33 mouse cellular contexts compared by ENCODE assay signal in the genomic region with DNA sequence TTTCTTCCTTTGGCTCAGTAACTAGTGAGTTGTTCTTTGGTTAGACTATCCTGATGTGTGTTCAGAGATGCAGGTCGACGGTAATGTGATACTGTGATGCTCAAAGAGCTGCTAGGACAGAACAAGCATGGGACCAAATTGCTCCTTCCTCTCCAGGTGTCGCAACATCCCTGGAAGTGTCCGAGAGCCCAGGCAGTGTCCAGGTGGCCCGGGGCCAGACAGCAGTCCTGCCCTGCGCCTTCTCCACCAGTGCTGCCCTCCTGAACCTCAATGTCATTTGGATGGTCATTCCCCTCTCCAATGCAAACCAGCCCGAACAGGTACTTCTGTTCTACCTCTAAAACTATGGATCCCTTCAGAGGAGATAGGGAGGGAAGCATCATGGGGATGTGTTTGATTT.
"Had no signal": no experiment of that assay in that cellular context is flagged by ENCODE, and none has a peak within 500 bp of the region (broad histone marks: within the 10 kb centered on the region; RNA-seq: fewer than 3 reads in every experiment).

No protein-coding gene starts in this region.

- H3K4me3 ChIP-seq: heart, adult 2 months; heart, embryonic 10.5 days; heart, embryonic 12.5 days; heart, embryonic 13.5 days; heart, embryonic 15.5 days; hindbrain, embryonic 10.5 days; hindbrain, embryonic 12.5 days; hindbrain, embryonic 13.5 days; hindbrain, embryonic 15.5 days; intestine, embryonic 15.5 days; kidney, embryonic 15.5 days; layer of hippocampus, adult 2 months had no signal

- H3K9me3 ChIP-seq: heart, embryonic 10.5 days; heart, embryonic 12.5 days; heart, embryonic 13.5 days; heart, embryonic 15.5 days; hindbrain, embryonic 12.5 days; hindbrain, embryonic 13.5 days; hindbrain, embryonic 15.5 days; intestine, embryonic 15.5 days; kidney, embryonic 15.5 days had no signal

- DNase-seq: heart, adult 18-20 months; heart, adult 2 months; heart, postnatal 10 days; heart, postnatal 14 days; heart, postnatal 36 days; heart, postnatal 4 days; kidney, adult 11 months; kidney, adult 8-10 months; kidney, adult 9 months; kidney, postnatal 10 days; kidney, postnatal 14 days; kidney, postnatal 4 days; layer of hippocampus, adult 9-11 months; layer of hippocampus, postnatal 36 days had no signal

- H3K9ac ChIP-seq: heart, embryonic 12.5 days; heart, embryonic 13.5 days; heart, embryonic 15.5 days; hindbrain, embryonic 12.5 days; hindbrain, embryonic 13.5 days; hindbrain, embryonic 14.5 days; hindbrain, embryonic 15.5 days; intestine, embryonic 15.5 days; kidney, embryonic 15.5 days had no signal

- H3K27me3 ChIP-seq: heart, embryonic 12.5 days; heart, embryonic 13.5 days; heart, embryonic 15.5 days; hindbrain, embryonic 12.5 days; hindbrain, embryonic 13.5 days; hindbrain, embryonic 15.5 days; intestine, embryonic 15.5 days; kidney, embryonic 15.5 days had no signal

- H3K4me2 ChIP-seq: heart, embryonic 11.5 days; heart, embryonic 12.5 days; heart, embryonic 13.5 days; heart, embryonic 15.5 days; hindbrain, embryonic 12.5 days; hindbrain, embryonic 13.5 days; hindbrain, embryonic 14.5 days; hindbrain, embryonic 15.5 days; intestine, embryonic 15.5 days; kidney, embryonic 15.5 days had no signal

- H3K4me1 ChIP-seq: heart, embryonic 15.5 days; hindbrain, embryonic 10.5 days; hindbrain, embryonic 12.5 days; hindbrain, embryonic 13.5 days; hindbrain, embryonic 15.5 days; intestine, embryonic 15.5 days; kidney, embryonic 15.5 days had no signal

- H3K27ac ChIP-seq: heart, adult 2 months; heart, embryonic 10.5 days; heart, embryonic 13.5 days; heart, embryonic 15.5 days; hindbrain, embryonic 10.5 days; hindbrain, embryonic 12.5 days; hindbrain, embryonic 13.5 days; hindbrain, embryonic 14.5 days; hindbrain, embryonic 15.5 days; hindbrain, postnatal 0 days; intestine, embryonic 15.5 days; kidney, embryonic 15.5 days; kidney, postnatal 0 days; layer of hippocampus, adult 2 months had no signal

- ATAC-seq: hindbrain, embryonic 16.5 days; hindbrain, postnatal 0 days; inflammation-experienced regulatory T-cells, adult 6 months; intestine, embryonic 15.5 days; intestine, embryonic 16.5 days; intestine, postnatal 0 days had no signal

- H3K36me3 ChIP-seq: heart, embryonic 10.5 days; heart, embryonic 12.5 days; heart, embryonic 13.5 days; heart, embryonic 15.5 days; hindbrain, embryonic 10.5 days; hindbrain, embryonic 12.5 days; hindbrain, embryonic 13.5 days; hindbrain, embryonic 15.5 days; intestine, embryonic 15.5 days; kidney, embryonic 15.5 days had no signal
